Mouse (Mus musculus) kidney, embryonic 15.5 days (tissue): Measurements from ENCODE around the gene Gm9833. TPM values are rescaled to one million over a fixed set of nuclear protein-coding genes. Genes with fewer than 3 reads are reported as not detected.

Experiments used
- ATAC-seq: fragments of 200-750 bp; cut with Nextera tagmentation; replicated peaks from 2 replicates; pipeline ENCODE4 v1.8.0; 2017; ENCODE audit warnings: moderate TSS enrichment; ENCODE audit not compliant: low FRiP score
- H3K27ac ChIP-seq: fragments of 300-500 bp; sonication (generic); 2 replicates; pipeline ENCODE4 v1.5.1; 2015; ENCODE audit warnings: mild to moderate bottlenecking, inconsistent platforms
- H3K27me3 ChIP-seq: fragments of 300-500 bp; sonication (generic); 2 replicates; pipeline ENCODE4 v1.6.1; 2015; ENCODE audit warnings: inconsistent platforms
- H3K36me3 ChIP-seq: fragments of 300-500 bp; sonication (generic); 2 replicates; pipeline ENCODE4 v1.6.1; 2015; ENCODE audit warnings: inconsistent platforms
- H3K4me1 ChIP-seq: fragments of 300-500 bp; sonication (generic); 2 replicates; pipeline ENCODE4 v1.6.1; 2015; ENCODE audit warnings: inconsistent platforms
- H3K4me2 ChIP-seq: fragments of 300-500 bp; sonication (generic); 2 replicates; pipeline ENCODE4 v1.6.1; 2015; ENCODE audit warnings: moderate library complexity, mild to moderate bottlenecking, inconsistent platforms
- H3K4me3 ChIP-seq: fragments of 300-500 bp; sonication (generic); replicated peaks from 2 replicates; pipeline ENCODE4 v1.5.1; 2015; ENCODE audit warnings: mild to moderate bottlenecking, inconsistent platforms
- H3K9ac ChIP-seq: fragments of 300-500 bp; sonication (generic); 2 replicates; pipeline ENCODE4 v1.6.1; 2015; ENCODE audit warnings: mild to moderate bottlenecking, inconsistent platforms
- H3K9me3 ChIP-seq: fragments of 300-500 bp; sonication (generic); replicated peaks from 2 replicates; pipeline ENCODE4 v1.6.1; 2016; ENCODE audit warnings: inconsistent platforms
- WGBS: fragments of 180-500 bp; shearing (Covaris S2); methylation state at CpG from one replicate; pipeline ENCODE4 v1.1.7; 2015; ENCODE audit warnings: mixed read lengths; 5-methylcytosine and 5-hydroxymethylcytosine counted together
- polyA plus RNA-seq: library from polyadenylated mRNA; unstranded; fragments of >200 nt; fragmentation: Nextera tagmentation; extraction: Ambion mirVana; gene quantifications from 2 replicates; pipeline ENCODE4 v1.2.1, GENCODE M21; 2015

The Gm9833 gene
- polyA plus RNA-seq, 1 experiment from 2014 or later, result 3.9 TPM

DNA sequence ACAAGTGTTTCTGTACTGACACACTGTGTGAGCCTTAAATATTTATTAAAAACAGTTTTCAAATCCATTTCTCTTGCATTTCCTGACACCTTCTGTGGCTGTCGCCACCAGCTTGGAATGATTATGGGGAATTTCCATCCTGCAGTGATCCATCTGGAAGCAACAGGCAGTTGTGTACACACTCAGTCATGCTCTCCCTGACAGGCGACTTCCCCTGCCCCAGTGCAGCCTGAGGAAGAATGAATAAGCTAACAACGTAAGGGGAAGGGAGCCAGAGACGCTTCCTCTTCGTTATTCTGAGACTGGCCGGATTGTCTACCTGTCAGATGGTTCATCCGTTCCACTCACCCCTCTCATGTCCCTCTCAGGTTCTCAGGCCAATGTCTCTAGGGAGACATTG is 4.6 kb downstream of the Gm9833 start:
- peak overlapping the region; percentile 71 for H3K27ac ChIP-seq
- H3K36me3 ChIP-seq, result no peaks in the 10 kb centered on the region
- no peaks in the 10 kb centered on the region for H3K27me3 ChIP-seq
- peak; percentile 73 for ATAC-seq
- H3K9me3 ChIP-seq, result no peaks in the 10 kb centered on the region
- no peak overlapping the region for H3K9ac ChIP-seq
- H3K4me3 ChIP-seq, result no peak overlapping the region
- WGBS, result 34% methylated on average over 7 of the region's 7 CpGs
- no peak overlapping the region for H3K4me2 ChIP-seq
- no peaks in the 10 kb centered on the region for H3K4me1 ChIP-seq

DNA sequence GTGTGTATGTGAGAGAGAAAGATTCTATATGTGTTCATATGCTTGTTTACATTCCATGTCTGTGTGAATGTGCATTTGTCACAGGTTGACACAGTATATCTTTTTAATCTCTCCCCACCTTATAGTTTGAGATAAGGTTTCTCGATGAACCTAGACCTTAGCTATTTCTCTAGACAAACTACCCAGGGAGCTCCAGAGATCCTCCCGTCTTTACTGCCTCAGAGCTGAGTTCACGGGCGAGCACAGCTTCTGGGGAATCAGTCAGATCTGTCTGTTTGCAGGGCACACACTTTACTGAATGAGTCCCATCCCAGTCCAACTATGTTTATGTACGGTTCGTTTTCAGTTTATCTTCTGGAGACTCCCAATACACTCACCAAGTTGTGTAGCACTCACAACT is 5.0 kb downstream of the Gm9833 start:
- ATAC-seq, result no peak; the same call in 1 of the 2 replicates
- H3K36me3 ChIP-seq, result no peaks in the 10 kb centered on the region
- no peak overlapping the region for H3K4me3 ChIP-seq
- no peaks in the 10 kb centered on the region for H3K27me3 ChIP-seq
- WGBS, result 53% methylated on average over 6 of the region's 6 CpGs
- no peak overlapping the region for H3K4me2 ChIP-seq
- no peaks in the 10 kb centered on the region for H3K4me1 ChIP-seq
- H3K27ac ChIP-seq, result peak overlapping the region; percentile 71
- no peaks in the 10 kb centered on the region for H3K9me3 ChIP-seq
- H3K9ac ChIP-seq, result no peak overlapping the region

DNA sequence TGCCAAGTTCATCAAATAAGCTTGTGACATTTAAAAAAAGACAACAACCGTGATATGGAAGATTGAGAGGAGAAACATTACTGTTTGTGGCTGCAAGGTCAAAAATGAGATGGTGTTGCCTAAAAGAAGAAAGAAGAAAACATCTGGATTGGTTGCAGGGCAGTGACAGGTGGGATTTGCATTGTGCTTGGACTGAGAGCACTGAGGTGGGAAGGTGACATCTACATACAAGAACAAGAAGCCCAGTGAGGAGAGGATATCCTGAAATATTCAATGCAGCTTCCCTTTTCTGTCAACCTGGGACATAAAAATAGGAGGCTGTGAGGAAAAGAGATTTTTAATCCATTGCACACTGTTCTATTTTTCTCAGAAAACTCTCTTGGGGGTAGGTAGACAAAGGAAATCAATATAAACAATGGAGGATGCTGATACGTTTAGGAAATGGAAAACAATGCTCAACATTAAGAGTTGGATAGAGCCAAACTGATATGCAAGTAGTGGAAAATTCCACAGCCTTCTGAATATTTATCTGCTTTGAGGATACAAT is 7.2 kb downstream of the Gm9833 start:
- H3K4me1 ChIP-seq, result no peaks in the 10 kb centered on the region
- WGBS, result 76% methylated on average over 2 of the region's 2 CpGs
- no peak overlapping the region for H3K4me3 ChIP-seq
- no peak overlapping the region for H3K27ac ChIP-seq
- H3K4me2 ChIP-seq, result no peak overlapping the region
- no peaks in the 10 kb centered on the region for H3K9me3 ChIP-seq
- no peaks in the 10 kb centered on the region for H3K36me3 ChIP-seq
- no peaks in the 10 kb centered on the region for H3K27me3 ChIP-seq
- H3K9ac ChIP-seq, result no peak overlapping the region
- no peak for ATAC-seq

DNA sequence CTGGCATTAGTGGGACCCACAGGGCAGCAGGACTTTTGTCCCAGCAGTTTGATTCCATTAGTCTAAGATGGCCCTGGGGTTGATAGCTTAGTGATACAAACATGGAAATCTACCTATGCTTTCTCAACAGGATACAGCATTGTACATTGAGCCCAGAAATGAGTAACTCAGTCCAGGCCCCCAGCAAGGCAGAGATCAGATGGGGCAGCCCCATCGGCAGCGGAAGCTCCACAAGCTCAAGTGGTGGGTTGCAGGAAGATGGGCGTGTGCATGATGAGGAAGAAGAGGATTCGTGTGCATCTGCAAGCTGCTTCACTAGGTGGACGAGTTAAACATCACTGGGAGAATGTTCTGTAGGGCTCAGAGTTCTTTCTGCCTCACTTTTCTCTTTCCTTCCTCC is 11.8 kb downstream of the Gm9833 start:
- no peaks in the 10 kb centered on the region for H3K9me3 ChIP-seq
- no peak overlapping the region for H3K4me3 ChIP-seq
- no peak for ATAC-seq
- no peak overlapping the region for H3K4me2 ChIP-seq
- H3K27me3 ChIP-seq, result no peaks in the 10 kb centered on the region
- 90% methylated on average over 5 of the region's 5 CpGs for WGBS
- H3K27ac ChIP-seq, result no peak overlapping the region
- H3K9ac ChIP-seq, result no peak overlapping the region
- H3K4me1 ChIP-seq, result no peaks in the 10 kb centered on the region
- no peaks in the 10 kb centered on the region for H3K36me3 ChIP-seq

DNA sequence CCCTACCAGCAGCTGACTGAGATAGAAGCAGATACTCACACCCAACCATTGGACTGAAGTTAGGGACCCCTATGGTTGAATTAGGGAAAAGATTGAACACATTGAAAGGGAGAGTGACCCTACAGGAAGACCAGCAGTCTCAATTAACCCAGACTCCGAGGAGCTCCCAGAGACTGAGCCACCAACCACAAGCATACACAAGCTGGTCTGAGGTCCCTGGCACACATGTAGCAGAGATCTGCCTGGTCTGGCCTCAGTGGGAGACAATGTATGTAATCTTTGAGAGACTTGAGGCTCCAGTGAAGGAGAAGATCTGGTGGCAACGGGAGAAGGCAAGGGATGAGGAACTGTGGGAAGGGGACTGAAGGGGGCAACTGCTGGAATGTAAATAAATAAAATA is 23.7 kb downstream of the Gm9833 start:
- 76% methylated on average over 2 of the region's 2 CpGs for WGBS
- Histone ChIP-seq H3K4me1 (no peaks in the 10 kb centered on the region), H3K27ac (no peak overlapping the region), H3K36me3 (no peaks in the 10 kb centered on the region), H3K4me3 (no peak overlapping the region), H3K27me3 (no peaks in the 10 kb centered on the region), H3K9me3 (no peaks in the 10 kb centered on the region), H3K9ac (no peak overlapping the region), H3K4me2 (no peak overlapping the region)
- no peak for ATAC-seq

DNA sequence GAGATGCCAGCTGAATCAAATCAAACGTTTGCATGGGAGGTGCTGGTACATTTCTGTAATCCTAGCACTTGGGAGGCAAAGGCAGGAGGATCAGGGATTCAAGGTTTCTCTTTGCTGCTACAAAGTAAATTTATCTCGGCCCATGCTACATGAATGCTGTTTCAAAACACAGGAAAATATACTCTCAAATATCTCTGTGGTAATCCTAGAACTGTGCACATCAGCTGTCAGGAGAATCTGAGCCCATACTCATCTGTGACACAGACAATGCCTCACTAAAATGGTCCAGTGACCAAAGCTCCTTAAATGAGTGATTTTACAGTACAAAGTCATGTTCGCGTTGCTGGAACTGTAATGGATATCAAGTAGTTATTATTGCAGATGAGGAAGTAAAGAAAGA is 24.3 kb downstream of the Gm9833 start:
- H3K27me3 ChIP-seq, result no peaks in the 10 kb centered on the region
- no peaks in the 10 kb centered on the region for H3K36me3 ChIP-seq
- WGBS, result 45% methylated on average over 4 of the region's 4 CpGs
- no peak overlapping the region for H3K4me2 ChIP-seq
- no peak overlapping the region for H3K27ac ChIP-seq
- no peaks in the 10 kb centered on the region for H3K9me3 ChIP-seq
- H3K4me1 ChIP-seq, result no peaks in the 10 kb centered on the region
- H3K4me3 ChIP-seq, result no peak overlapping the region
- ATAC-seq, result peak; percentile 73
- no peak overlapping the region for H3K9ac ChIP-seq

DNA sequence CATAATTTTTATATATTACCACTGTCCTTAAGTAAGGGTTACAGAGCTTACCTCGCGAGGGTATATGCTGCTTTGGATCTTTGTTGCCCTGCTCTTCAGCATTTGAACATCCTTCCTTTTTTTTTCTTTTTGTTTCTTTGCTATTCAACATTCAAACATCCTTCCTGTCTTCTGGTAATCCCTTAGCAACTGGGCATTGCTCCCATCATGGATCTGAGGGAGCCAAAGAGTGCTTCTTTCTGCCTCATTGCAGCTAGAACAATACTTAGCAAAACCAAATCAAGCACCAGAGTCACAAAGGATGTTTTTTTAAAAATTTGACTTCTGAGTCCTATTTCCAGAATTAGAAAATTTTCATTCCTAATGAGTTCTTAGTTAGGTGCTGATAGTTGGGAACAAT is 24.8 kb downstream of the Gm9833 start:
- no peak overlapping the region for H3K9ac ChIP-seq
- no peaks in the 10 kb centered on the region for H3K9me3 ChIP-seq
- no peak overlapping the region for H3K27ac ChIP-seq
- ATAC-seq, result no peak
- no peak overlapping the region for H3K4me3 ChIP-seq
- H3K4me2 ChIP-seq, result no peak overlapping the region
- no peaks in the 10 kb centered on the region for H3K36me3 ChIP-seq
- H3K27me3 ChIP-seq, result no peaks in the 10 kb centered on the region
- H3K4me1 ChIP-seq, result no peaks in the 10 kb centered on the region
- WGBS, result 85% methylated on average over 2 of the region's 2 CpGs

DNA sequence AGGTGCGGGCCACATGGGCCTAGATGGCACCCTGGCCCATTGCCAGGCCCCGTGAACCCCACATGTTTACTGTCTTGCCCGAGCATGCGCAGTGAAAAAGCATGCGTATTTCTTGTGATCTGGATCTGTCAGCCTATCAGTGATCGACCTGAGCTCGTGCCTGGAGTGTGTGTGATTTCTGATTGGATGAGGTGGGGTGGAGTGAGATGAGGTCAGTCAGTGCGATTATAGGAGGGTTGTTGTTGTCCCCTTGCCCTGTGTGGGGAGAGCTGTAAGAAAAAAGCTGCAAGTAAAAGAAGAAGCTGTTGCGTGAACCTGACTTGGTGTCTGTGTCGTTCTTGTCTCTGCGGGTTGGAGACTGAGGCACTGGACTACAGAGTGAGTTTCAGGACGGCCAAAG is 28.6 kb downstream of the Gm9833 start:
- Histone ChIP-seq H3K4me1 (no peaks in the 10 kb centered on the region), H3K27ac (no peak overlapping the region), H3K4me2 (no peak overlapping the region), H3K27me3 (no peaks in the 10 kb centered on the region), H3K36me3 (no peaks in the 10 kb centered on the region), H3K9ac (no peak overlapping the region), H3K4me3 (no peak overlapping the region), H3K9me3 (no peaks in the 10 kb centered on the region)
- 94% methylated on average over 12 of the region's 12 CpGs for WGBS
- no peak for ATAC-seq

DNA sequence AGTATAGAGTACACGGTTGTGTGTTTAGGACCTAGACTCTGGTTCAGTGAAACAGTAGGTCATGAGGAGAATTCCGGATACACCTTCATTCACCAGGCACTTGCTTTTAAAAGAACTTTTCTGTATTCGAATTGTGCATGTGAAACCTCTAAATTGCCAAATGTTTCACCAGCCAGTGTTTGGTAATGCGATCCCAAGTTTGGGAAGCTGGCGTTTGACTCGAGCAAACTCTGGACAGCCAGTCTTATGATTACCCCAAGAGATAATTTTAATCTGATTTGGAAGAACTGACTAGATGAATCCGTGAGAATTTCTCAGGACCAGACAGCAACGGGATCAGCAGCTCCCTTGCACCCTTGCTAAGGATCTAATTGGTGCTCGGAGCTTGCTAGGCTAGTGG is 33.3 kb downstream of the Gm9833 start:
- Histone ChIP-seq H3K4me1 (no peaks in the 10 kb centered on the region), H3K36me3 (no peaks in the 10 kb centered on the region), H3K9me3 (no peaks in the 10 kb centered on the region), H3K27ac (no peak overlapping the region), H3K9ac (no peak overlapping the region), H3K27me3 (no peaks in the 10 kb centered on the region), H3K4me3 (no peak overlapping the region), H3K4me2 (no peak overlapping the region)
- no peak for ATAC-seq
- WGBS, result 87% methylated on average over 9 of the region's 9 CpGs

DNA sequence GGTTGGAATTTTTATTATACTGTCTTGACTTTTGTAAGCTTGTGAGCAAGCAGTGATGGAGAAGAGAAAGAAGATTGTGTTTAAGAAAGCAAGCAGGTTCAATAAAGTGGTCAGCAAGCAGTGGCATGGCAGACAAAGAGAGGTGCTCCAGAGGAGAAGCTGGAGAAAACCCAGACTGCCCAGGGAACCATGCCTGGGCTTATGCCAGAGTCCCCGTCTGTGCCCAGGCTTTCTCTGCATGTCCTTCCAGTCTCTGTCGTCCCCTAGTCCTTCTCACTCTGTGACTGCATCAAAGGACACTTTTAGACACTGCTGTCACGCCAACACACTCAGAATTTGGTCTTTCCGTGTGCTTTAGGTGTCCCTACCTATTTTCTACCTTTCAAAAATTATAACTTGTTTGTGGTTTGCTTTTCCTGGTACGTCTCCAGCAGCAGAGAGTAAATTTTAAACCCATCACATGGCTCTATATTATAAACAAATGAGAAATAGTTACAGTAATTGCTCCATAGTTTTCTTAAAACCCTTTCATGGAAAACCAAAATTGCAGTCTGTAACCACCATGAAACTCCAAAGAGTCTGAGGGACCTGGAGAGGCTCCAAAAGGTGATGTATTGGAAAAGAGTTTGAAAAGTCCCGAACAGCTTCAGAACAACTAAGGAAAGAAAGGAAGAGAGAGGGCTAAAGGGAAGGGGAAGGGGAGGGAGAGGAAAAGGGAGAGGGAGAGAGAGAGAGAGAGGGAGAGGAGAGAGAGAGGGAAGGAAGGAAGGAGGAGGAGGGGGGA is 34.2 kb downstream of the Gm9833 start:
- H3K9ac ChIP-seq, result no peak overlapping the region
- H3K4me2 ChIP-seq, result no peak overlapping the region
- no peaks in the 10 kb centered on the region for H3K4me1 ChIP-seq
- H3K9me3 ChIP-seq, result no peaks in the 10 kb centered on the region
- H3K27ac ChIP-seq, result no peak overlapping the region
- no peaks in the 10 kb centered on the region for H3K27me3 ChIP-seq
- no peaks in the 10 kb centered on the region for H3K36me3 ChIP-seq
- 80% methylated on average over 6 of the region's 6 CpGs for WGBS
- ATAC-seq, result no peak
- H3K4me3 ChIP-seq, result no peak overlapping the region

DNA sequence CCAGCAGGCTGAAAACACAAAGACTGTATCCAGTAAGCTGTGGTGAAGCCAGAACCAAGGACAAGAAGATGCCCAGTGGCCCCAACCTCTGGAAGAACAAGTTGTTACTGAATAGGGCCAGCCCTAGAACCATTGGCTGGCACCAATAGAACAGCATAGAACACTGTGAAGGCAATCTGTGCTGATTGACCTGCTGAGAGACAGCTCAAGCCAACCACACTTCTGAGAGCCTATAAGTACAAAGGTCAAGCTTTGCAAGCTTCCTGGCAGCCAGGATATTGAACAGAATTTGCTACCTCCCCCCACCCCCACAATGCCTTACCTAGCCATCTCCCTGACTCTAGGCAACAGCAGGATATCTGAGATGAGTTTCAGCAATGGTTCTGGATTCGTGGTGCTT is 35.7 kb downstream of the Gm9833 start:
- no peak overlapping the region for H3K27ac ChIP-seq
- H3K9me3 ChIP-seq, result no peaks in the 10 kb centered on the region
- no peak overlapping the region for H3K9ac ChIP-seq
- no peaks in the 10 kb centered on the region for H3K27me3 ChIP-seq
- no peak for ATAC-seq
- no peaks in the 10 kb centered on the region for H3K36me3 ChIP-seq
- H3K4me3 ChIP-seq, result no peak overlapping the region
- no peaks in the 10 kb centered on the region for H3K4me1 ChIP-seq
- no peak overlapping the region for H3K4me2 ChIP-seq
- WGBS, result 76% methylated on average over 1 of the region's 1 CpGs

DNA sequence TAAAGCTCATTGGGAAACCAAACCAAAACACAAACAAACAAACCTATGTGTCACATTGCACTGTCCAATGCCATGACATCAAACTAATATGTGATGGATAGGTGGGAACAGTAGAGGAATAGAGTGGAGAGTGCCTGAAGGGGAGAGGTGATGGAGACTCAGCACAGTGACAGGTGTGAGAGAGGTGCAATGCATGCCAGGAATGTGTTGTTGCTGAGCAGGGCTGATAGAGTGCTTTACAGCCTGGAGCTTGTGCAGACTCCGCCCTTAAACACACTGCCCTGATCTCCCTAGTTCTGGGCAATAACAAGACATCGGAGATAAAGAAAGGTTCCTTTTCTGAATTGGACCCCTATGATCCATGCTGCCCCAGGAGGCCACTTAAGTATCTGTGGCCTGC is 36.2 kb downstream of the Gm9833 start:
- ATAC-seq, result no peak
- H3K4me2 ChIP-seq, result no peak overlapping the region
- no peaks in the 10 kb centered on the region for H3K36me3 ChIP-seq
- no peak overlapping the region for H3K27ac ChIP-seq
- H3K9ac ChIP-seq, result no peak overlapping the region
- no peak overlapping the region for H3K4me3 ChIP-seq
- WGBS, result 90% methylated on average over 2 of the region's 2 CpGs
- H3K27me3 ChIP-seq, result no peaks in the 10 kb centered on the region
- no peaks in the 10 kb centered on the region for H3K9me3 ChIP-seq
- H3K4me1 ChIP-seq, result no peaks in the 10 kb centered on the region

DNA sequence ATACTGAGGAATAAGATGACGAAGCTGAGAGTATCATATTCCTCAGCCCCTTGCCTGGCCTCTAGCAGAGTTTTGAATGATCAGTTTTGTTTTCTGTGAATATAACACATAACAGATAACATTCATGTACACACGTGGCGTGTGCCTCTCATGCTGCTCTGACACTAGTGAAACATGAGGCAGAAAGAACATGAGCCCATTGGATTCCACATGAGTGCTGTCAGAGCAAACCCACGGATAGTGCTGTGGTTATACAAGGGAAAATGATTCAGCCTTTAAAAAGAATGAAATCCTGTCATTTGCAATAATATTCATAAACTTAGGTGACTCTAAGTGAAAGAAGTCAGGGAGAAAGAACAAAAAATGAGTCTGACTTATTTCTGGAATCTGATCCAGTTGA is 37.4 kb downstream of the Gm9833 start:
- H3K36me3 ChIP-seq, result no peaks in the 10 kb centered on the region
- H3K4me3 ChIP-seq, result no peak overlapping the region
- H3K4me1 ChIP-seq, result no peaks in the 10 kb centered on the region
- 80% methylated on average over 4 of the region's 4 CpGs for WGBS
- H3K9ac ChIP-seq, result no peak overlapping the region
- H3K27me3 ChIP-seq, result no peaks in the 10 kb centered on the region
- H3K4me2 ChIP-seq, result no peak overlapping the region
- ATAC-seq, result no peak
- H3K9me3 ChIP-seq, result no peaks in the 10 kb centered on the region
- H3K27ac ChIP-seq, result no peak overlapping the region
